Mouse (Mus musculus): ENCODE results near the gene Dhx58.

- TF ChIP-seq CTCF (IDR thresholded peaks at IDR 0.05; ENCODE audit: control insufficient read depth, insufficient read depth, low read length) = no peak
- no peak for TF ChIP-seq POLR2A (IDR thresholded peaks at IDR 0.05; ENCODE audit: borderline replicate concordance, control insufficient read depth, low read depth, low read length)
These were observed 11.9 kb downstream of the Dhx58 start, which contains the start of gene Zfp385c for GRCm38 (mm10) chr11:100692164-100692616.

Data from bone marrow, adult 2 months (tissue).